Mouse (Mus musculus) limb, embryonic 11.5 days (tissue): ENCODE measurements around the gene Dph1. TPM values are rescaled to one million over a fixed set of nuclear protein-coding genes. Genes with fewer than 3 reads are reported as not detected.

Experiments used
- ATAC-seq: fragments of 200-750 bp; cut with Nextera tagmentation; 2 replicates; pipeline ENCODE4 v1.8.0; 2017; ENCODE audit warnings: low read depth; ENCODE audit not compliant: insufficient number of reproducible peaks, low FRiP score, low TSS enrichment
- DNase-seq: peaks from one replicate; pipeline ENCODE4 v3.0.0-alpha.2; 2015; ENCODE audit warnings: low spot score
- H3K27ac ChIP-seq: fragments of 300-500 bp; sonication (generic); replicated peaks from 2 replicates; pipeline ENCODE4 v1.5.1; 2014; ENCODE audit warnings: low read depth, mild to moderate bottlenecking, low read length
- H3K27me3 ChIP-seq: fragments of 300-500 bp; sonication (generic); 2 replicates; pipeline ENCODE4 v1.6.1; 2014; ENCODE audit warnings: mild to moderate bottlenecking, low read length, mixed read lengths; ENCODE audit not compliant: control insufficient read depth, insufficient read depth
- H3K36me3 ChIP-seq: fragments of 300-500 bp; sonication (generic); 2 replicates; pipeline ENCODE4 v1.6.1; 2014; ENCODE audit warnings: mild to moderate bottlenecking, low read length, moderate library complexity, mixed read lengths; ENCODE audit not compliant: control insufficient read depth, insufficient read depth
- H3K4me1 ChIP-seq: fragments of 300-500 bp; sonication (generic); 2 replicates; pipeline ENCODE4 v1.6.1; 2014; ENCODE audit warnings: low read length, mixed read lengths; ENCODE audit not compliant: control insufficient read depth, insufficient read depth
- H3K4me2 ChIP-seq: fragments of 300-500 bp; sonication (generic); 2 replicates; pipeline ENCODE4 v1.6.1; 2014; ENCODE audit warnings: low read depth, mild to moderate bottlenecking, moderate library complexity; ENCODE audit not compliant: severe bottlenecking
- H3K4me3 ChIP-seq: fragments of 300-500 bp; sonication (generic); 2 replicates; pipeline ENCODE4 v1.5.1; 2014; ENCODE audit warnings: low read depth, low read length
- H3K9ac ChIP-seq: fragments of 300-500 bp; sonication (generic); 2 replicates; pipeline ENCODE4 v1.6.1; 2014; ENCODE audit warnings: mild to moderate bottlenecking, low read length
- H3K9me3 ChIP-seq: fragments of 300-500 bp; sonication (generic); 2 replicates; pipeline ENCODE4 v1.6.1; 2016; ENCODE audit warnings: low read length; ENCODE audit not compliant: control insufficient read depth
- WGBS: fragments of 180-500 bp; shearing (Covaris S2); extraction: QIAGEN DNeasy Blood & Tissue Kit; methylation state at CpG from one replicate; pipeline ENCODE4 v1.1.7; 2014; 5-methylcytosine and 5-hydroxymethylcytosine counted together
- polyA plus RNA-seq: library from polyadenylated mRNA; unstranded; fragments of >200 nt; fragmentation: Nextera tagmentation; extraction: Ambion mirVana; gene quantifications from 2 replicates; pipeline ENCODE4 v1.2.1, GENCODE M21; 2014

Gene Dph1
- polyA plus RNA-seq, 1 experiment from 2014 or later: 25.5 TPM

DNA sequence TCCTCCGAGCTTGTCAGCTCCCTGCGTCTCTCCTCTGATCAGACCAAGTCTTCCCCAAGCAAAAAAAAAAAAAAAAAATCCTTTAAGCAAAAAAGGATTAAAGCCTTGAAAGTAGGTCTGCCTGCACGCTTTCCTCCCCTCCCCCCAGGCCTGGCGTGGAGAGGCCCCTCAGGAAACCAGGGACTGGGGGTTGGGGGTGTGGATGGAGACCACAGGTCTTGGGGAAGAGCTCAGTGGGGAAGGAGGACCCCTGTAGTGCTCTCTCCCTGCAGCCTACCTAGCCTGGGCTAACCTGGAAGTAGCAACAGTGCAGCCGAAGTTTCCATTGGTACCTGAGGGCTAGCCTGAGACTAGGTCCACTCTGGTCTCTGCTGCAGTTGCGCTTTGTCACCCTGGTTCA is 19.7 kb upstream of the Dph1 start:
- ATAC-seq (no peak), DNase-seq (no peak)
- Histone ChIP-seq H3K27ac (no peak overlapping the region), H3K36me3 (no peaks in the 10 kb centered on the region), H3K4me1 (peaks cover 14% of the 10 kb centered on the region), H3K27me3 (no peaks in the 10 kb centered on the region; the same call in 1 of the 2 replicates), H3K4me3 (no peak overlapping the region), H3K4me2 (no peak overlapping the region), H3K9me3 (no peaks in the 10 kb centered on the region), H3K9ac (no peak overlapping the region)
- WGBS: 45% methylated on average over 6 of the region's 6 CpGs

DNA sequence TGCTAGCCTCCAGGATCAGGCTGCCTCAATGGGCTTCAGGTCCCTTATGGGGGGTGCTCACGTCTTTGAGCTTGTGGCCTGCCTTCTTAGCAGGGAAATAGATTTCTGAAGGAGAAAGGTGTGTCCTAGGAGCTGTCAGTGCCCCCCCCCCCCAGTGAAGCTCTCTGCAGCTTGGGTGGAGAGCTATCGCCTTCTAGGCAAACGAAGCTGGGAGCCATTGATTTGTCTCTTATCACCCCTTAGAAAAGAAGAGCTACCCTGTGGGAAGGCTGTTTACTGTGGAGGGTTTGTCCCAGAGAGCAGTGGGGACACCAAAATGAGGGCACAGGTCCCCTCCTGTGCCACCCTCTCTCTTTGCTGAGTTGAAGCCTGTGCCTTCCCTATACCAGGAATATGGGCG is 19.1 kb upstream of the Dph1 start:
- Histone ChIP-seq H3K4me3 (no peak overlapping the region), H3K27me3 (no peaks in the 10 kb centered on the region; the same call in 1 of the 2 replicates), H3K4me2 (no peak overlapping the region), H3K9ac (no peak overlapping the region), H3K9me3 (no peaks in the 10 kb centered on the region), H3K36me3 (no peaks in the 10 kb centered on the region), H3K4me1 (peaks cover 14% of the 10 kb centered on the region), H3K27ac (no peak overlapping the region)
- ATAC-seq: no peak
- WGBS: 79% methylated on average over 4 of the region's 4 CpGs
- no peak for DNase-seq

DNA sequence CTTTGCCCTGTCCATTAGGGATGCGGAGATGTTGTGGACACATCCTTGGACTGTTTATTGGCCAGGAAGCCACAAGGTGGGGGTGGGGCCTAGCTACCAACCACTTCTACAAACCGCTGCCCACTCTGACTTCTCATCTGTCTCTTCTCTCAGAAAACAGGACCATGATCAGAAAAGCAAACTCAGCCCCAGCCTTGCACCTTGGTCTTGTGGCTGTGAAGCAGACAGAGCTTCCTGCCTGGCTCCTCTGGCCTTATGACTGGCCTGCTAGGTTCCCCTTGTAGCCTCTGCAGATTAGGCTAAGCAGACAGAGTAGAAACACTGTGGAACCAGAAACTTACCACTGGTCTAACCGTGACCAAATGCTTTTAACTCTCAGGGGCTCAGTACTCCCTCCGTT is 18.3 kb upstream of the Dph1 start:
- Histone ChIP-seq H3K36me3 (no peaks in the 10 kb centered on the region), H3K4me1 (peaks cover 20% of the 10 kb centered on the region), H3K4me2 (no peak overlapping the region), H3K27ac (no peak overlapping the region), H3K9ac (no peak overlapping the region), H3K4me3 (no peak overlapping the region), H3K27me3 (no peaks in the 10 kb centered on the region; the same call in 1 of the 2 replicates), H3K9me3 (no peaks in the 10 kb centered on the region)
- no peak for DNase-seq
- whole genome bisulfite sequencing: 69% methylated on average over 4 of the region's 4 CpGs
- no peak for ATAC-seq

DNA sequence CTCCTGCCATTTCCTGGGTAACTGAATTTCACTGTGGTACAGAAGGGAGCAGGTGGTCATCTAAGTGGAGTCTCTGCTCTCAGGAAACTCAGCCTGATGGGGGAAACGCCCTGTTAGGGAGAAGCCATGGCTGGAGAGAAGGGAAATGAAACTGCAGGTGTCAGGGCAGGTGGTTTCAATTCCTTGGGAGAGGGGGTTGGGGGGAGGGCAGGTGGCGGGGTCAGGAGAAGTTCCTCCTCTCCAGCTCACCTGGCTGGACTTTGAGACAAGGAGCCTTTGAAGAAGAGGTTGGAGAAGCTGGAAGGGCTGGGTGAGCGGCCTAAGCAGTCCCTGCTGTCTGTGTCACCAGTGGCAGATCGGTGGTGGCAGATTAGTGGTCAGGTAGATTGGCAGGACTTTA is 15.3 kb upstream of the Dph1 start:
- Histone ChIP-seq H3K27me3 (no peaks in the 10 kb centered on the region), H3K4me3 (no peak overlapping the region), H3K9ac (no peak overlapping the region), H3K4me2 (no peak overlapping the region), H3K4me1 (peaks cover 6% of the 10 kb centered on the region; the same call in 1 of the 2 replicates), H3K9me3 (no peaks in the 10 kb centered on the region), H3K36me3 (no peaks in the 10 kb centered on the region), H3K27ac (no peak overlapping the region)
- 68% methylated on average over 4 of the region's 4 CpGs for WGBS
- DNase-seq: no peak
- ATAC-seq: no peak

- 42% methylated on average over 9 of the region's 9 CpGs for WGBS
- no peaks in the 10 kb centered on the region for H3K9me3 ChIP-seq
- no peak overlapping the region for H3K27ac ChIP-seq
- peak overlapping the region; percentile 2; the same call in 1 of the 2 replicates for H3K9ac ChIP-seq
- H3K4me3 ChIP-seq: no peak overlapping the region
- no peaks in the 10 kb centered on the region for H3K27me3 ChIP-seq
- no peak overlapping the region for H3K4me2 ChIP-seq
- ATAC-seq (no peak), DNase-seq (no peak)
- peaks cover 6% of the 10 kb centered on the region; the same call in 1 of the 2 replicates for H3K4me1 ChIP-seq
- no peaks in the 10 kb centered on the region for H3K36me3 ChIP-seq
Measured at GRCm38 (mm10) chr11:75204472-75204871, 13.4 kb upstream of the Dph1 start.

DNA sequence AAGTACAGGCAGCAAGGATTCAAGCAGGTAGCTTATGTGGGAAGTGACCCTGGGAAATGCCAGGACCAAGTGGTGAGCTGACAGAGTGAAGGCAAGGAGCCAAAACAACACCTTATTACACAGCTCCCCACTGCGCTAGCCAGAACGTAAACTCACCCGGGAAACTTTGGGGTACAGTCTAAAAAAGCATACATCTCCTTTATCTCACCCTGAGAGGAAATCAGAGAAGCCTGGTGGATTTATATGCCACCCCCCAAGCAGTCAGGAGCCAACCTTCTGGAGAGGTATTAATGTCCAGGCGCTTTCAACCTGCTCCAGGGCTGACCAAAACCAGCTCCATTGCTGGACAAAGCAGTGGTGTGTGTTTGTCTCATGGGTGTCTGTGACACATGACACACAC is 12.9 kb upstream of the Dph1 start:
- no peak overlapping the region for H3K9ac ChIP-seq
- H3K27me3 ChIP-seq: no peaks in the 10 kb centered on the region
- peaks cover 6% of the 10 kb centered on the region; the same call in 1 of the 2 replicates for H3K4me1 ChIP-seq

DNA sequence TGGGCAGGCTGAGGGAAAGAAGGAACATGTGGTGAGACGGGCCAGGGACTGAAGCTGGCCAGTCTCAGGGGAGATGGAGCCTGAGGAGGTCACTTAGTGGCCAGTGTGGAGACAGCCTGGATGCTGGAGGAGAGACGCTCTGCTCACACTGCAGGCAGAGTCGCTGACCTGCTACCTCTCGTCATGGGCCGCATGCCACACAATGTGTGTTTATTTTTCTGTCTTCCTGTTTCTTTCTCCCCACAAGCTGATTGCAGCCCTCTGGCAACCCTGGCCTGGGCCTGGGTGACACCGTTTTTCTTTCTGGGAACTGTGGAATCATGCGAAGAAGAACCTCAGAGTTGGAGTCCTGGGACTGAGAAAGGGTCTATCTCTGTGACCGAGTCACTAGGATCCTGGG is 10.7 kb upstream of the Dph1 start:
- Histone ChIP-seq H3K9ac (no peak overlapping the region), H3K4me3 (no peak overlapping the region), H3K9me3 (no peaks in the 10 kb centered on the region), H3K4me1 (peaks cover 6% of the 10 kb centered on the region; the same call in 1 of the 2 replicates), H3K27me3 (no peaks in the 10 kb centered on the region), H3K36me3 (no peaks in the 10 kb centered on the region), H3K27ac (no peak overlapping the region), H3K4me2 (no peak overlapping the region)
- ATAC-seq (no peak), DNase-seq (no peak)
- WGBS: 55% methylated on average over 8 of the region's 8 CpGs

More for the DNA sequence above, 12.9 kb upstream of the Dph1 start:
- DNase-seq (no peak), ATAC-seq (no peak)
- Histone ChIP-seq H3K4me2 (no peak overlapping the region), H3K9me3 (no peaks in the 10 kb centered on the region), H3K27ac (no peak overlapping the region), H3K4me3 (no peak overlapping the region), H3K36me3 (no peaks in the 10 kb centered on the region)
- 89% methylated on average over 4 of the region's 4 CpGs for WGBS

DNA sequence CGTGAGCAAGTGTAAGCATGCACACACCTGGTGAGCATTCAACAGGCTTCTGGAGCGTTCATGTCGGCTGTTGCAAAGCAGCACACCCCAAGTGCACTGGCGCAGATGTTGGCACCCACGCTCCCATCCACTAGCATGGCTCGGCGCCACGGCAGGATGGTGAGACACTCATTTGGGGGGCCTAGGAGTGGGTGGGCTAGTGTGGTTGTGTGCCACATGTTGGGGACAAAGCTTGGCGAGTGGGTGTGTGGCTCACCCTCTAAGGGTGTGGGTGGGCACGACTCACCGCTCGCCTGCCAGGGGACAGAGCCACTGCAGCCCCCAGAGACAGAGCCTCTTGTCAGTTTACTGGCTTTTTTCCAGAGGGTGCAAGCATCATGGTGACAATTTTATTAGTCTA is 9.9 kb upstream of the Dph1 start:
- no peak overlapping the region for H3K9ac ChIP-seq
- 89% methylated on average over 12 of the region's 12 CpGs for WGBS

DNA sequence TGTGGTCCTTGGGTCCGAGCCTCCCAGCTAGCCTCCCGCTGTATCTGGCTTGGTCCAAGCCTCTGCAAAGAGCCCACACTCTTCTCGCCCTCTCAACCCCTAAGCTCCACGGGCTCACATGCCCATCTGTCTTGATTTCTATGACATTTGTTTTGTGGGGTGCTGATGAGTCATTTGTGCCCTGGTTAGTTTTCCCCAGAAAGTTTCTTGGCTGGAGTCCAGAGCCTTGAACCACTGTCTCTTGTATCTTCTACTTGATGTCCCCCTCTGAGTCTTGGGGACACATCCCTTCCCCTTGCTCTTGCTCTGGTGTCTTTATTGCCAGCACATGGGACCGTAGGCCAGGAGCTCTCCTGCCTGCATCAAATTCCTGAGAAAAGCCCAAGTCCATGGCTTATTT is 8.9 kb upstream of the Dph1 start:
- 78% methylated on average over 5 of the region's 5 CpGs for WGBS
- H3K9me3 ChIP-seq: no peaks in the 10 kb centered on the region
- H3K27ac ChIP-seq: no peak overlapping the region
- H3K36me3 ChIP-seq: no peaks in the 10 kb centered on the region
- H3K4me1 ChIP-seq: peaks cover 5% of the 10 kb centered on the region; the same call in 1 of the 2 replicates
- H3K27me3 ChIP-seq: peaks cover 12% of the 10 kb centered on the region; the same call in 1 of the 2 replicates
- no peak for DNase-seq
- no peak overlapping the region for H3K4me3 ChIP-seq
- no peak overlapping the region for H3K9ac ChIP-seq
- no peak for ATAC-seq
- no peak overlapping the region for H3K4me2 ChIP-seq

More for the DNA sequence above, 9.9 kb upstream of the Dph1 start:
- Histone ChIP-seq H3K4me1 (peaks cover 6% of the 10 kb centered on the region; the same call in 1 of the 2 replicates), H3K27ac (no peak overlapping the region), H3K36me3 (no peaks in the 10 kb centered on the region), H3K27me3 (peaks cover 5% of the 10 kb centered on the region; the same call in 1 of the 2 replicates), H3K4me2 (no peak overlapping the region), H3K9me3 (no peaks in the 10 kb centered on the region), H3K4me3 (no peak overlapping the region)
- DNase-seq: no peak
- no peak for ATAC-seq
